Mouse (Mus musculus) thymus, postnatal 25 days (tissue): Measurements from ENCODE around the gene Umps.

ENCODE experiments used
- DNase-seq: peaks from one replicate; pipeline ENCODE4 v3.0.0; 2022

The Umps gene

GRCm38 (mm10) chr16:33953008-33953407 lies 13.8 kb downstream of the Umps start:
- DNase-seq, result no peak

DNA sequence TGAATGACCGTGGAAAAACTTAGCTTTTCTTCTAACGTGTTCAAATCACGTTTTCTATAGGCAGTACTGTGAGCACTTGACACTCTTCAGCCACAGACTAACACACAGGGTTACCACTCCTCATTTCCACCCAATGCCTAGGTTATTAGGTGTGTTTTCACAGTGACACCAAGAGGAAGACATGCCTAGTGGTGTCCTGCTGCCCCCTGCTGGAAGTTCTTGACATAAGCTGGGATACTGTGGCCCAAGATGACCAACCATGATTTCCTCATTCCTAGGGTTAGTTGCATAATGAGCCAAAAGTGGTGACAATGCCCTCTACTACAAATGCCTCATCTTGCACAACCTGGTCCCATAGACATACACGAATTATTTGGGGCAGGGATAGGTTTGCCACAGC lies 16.0 kb downstream of the Umps start:
- DNase-seq, result peak; percentile 74

- DNase-seq, result no peak
Measured at GRCm38 (mm10) chr16:33950386-33950785, 16.5 kb downstream of the Umps start.

- DNase-seq, result no peak
Measured at GRCm38 (mm10) chr16:33947664-33948571, 18.9 kb downstream of the Umps start.

- DNase-seq, result no peak
Measured at GRCm38 (mm10) chr16:33946021-33946420, 20.8 kb downstream of the Umps start.

- DNase-seq, result no peak
Measured at GRCm38 (mm10) chr16:33944772-33945171, 22.1 kb downstream of the Umps start.

GRCm38 (mm10) chr16:33944126-33944525 lies 22.7 kb downstream of the Umps start:
- DNase-seq, result no peak

GRCm38 (mm10) chr16:33943388-33943787 lies 23.4 kb downstream of the Umps start:
- DNase-seq, result no peak

DNA sequence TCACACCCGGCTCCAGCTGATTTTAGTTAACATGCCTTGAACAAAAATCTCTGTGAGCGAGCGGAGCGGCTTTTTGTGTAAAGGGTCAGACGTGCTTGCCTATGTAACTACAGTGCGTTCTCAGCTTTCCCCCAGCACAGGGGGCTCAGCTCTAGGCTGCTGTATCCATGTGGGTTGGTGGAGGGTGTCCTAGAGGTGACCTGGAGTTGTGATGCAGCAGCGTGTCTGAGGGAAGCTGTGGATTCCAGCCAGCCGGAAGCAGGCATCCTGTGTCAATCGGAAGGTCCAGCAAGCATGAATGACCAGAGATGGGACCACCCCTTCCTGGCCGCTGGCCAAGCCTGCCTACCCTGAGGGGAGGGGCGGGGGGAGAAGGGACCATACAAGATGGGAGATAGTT lies 24.5 kb downstream of the Umps start:
- no peak for DNase-seq

DNA sequence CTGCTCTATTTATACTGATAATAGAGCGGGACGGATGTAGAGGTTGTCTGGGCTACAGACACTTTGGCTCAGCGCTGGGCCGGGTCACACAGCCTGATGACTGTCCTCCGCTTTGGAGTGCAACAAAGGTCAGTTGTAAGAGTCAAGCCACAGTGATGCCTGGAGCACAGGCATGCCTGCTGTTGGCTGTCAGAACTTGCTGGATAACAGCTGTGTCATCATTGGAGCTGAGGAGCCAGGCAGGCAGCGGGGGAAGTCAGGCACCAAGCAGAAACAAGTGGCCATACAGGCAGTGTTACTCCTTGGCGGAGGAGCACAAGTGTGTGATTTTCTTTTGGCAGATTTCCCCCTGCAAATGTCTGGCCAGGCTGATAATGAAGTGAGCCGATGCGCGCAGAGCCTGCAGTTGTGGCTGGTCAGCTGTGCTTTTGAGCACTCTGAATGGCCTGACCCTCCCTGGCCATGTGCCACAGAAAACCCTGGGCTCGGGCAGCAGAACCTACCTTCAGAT lies 25.5 kb downstream of the Umps start:
- DNase-seq, result no peak

DNA sequence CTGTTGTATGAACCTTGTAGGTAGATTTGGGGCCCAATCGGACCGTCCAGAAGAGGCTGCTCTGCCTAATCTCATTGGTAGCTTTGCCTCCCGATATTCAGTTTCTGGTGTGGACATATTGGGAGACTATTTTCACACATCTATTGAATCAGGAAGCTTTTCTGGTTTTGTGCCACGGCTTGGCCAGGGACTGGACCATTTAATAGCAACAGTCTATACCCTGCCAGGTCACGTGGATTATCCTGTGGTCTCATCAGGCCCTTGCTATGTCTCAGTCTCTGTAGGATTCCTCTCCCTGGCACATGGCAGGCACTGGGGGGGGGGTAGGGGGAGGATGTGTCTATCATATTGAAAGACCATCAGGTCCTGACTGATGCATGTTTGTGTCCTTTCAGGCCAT lies 26.7 kb downstream of the Umps start:
- no peak for DNase-seq

DNA sequence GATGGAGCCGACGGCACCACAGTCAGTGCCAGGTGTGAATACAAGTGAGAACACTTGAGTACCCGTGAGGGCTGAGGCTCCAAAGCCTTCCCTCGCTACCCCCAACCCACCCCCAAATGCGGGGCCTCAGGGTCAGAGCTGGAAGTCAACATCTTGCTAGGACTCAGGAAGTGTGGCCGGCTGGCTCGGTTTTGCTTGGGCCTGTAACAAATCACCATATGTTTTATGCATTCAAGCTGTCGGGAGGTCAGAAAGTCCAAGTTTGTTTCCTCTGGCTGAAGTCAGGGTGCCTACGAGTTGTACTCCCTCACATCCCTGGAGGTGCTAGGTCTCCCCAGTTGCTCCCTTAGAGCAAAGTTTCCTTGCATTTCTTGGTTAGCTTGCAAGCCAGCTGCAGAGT lies 27.2 kb downstream of the Umps start:
- no peak for DNase-seq

GRCm38 (mm10) chr16:33939133-33939531 lies 27.7 kb downstream of the Umps start:
- DNase-seq, result no peak

DNA sequence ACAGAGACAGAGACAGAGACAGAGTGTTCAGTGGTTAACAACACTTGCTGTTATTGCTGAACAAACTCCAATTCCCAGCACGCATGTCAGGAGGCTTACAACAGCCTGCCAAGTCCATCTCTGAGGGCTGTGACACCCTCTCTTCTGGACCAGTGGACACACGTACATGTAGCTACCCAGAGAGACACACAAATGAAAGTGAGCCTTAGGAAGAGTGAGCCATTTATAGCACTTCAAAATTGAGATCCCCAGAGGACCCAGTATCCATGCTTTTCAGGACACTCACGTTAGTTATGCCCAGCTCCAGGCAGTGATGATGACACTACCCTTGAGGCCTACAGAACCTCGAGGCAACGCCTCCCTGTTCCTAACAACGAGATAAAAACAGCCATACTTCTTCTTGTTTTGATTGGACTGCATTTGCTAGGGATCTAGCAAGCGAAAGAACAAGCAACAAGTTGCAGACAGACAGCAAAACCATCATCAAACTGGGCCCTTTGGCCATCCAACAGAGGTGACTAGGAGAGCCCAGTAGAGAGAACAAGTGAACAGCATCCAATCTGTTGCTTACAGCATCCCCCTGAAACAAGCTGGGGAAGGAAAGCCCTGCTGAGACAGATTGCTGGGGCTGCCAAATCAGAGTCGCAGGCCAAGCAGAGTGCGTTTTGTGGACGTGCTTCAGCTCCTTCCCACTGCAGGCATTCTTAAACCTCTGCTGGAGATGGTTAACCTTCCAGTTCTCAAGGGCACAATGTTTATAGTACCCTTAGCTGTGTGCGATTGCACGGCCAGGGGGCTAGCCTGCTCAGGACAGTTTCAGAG lies 28.3 kb downstream of the Umps start:
- DNase-seq, result no peak

DNA sequence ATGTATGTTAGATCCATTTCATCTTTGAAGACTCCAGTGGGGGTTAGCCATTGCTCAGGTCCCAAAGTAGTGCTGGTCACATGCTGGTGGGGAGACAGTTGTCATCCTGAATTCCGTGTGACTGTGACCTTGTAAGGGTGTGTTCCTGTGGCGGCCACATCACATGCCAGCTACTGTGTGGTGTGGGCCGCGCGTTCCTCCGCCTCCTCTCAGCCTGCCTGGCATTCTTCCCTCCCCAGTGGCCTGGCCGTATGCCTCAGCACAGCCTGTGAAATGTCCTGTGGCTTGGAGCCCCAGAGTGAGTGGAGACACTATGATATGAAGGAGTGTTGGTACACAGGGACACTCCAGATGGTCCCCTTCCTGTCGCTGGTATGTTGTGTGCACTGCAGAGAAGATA lies 29.3 kb downstream of the Umps start:
- DNase-seq, result no peak

GRCm38 (mm10) chr16:33936885-33937284 lies 30.0 kb downstream of the Umps start:
- no peak for DNase-seq

GRCm38 (mm10) chr16:33935407-33935785 lies 31.4 kb downstream of the Umps start:
- DNase-seq, result no peak

DNA sequence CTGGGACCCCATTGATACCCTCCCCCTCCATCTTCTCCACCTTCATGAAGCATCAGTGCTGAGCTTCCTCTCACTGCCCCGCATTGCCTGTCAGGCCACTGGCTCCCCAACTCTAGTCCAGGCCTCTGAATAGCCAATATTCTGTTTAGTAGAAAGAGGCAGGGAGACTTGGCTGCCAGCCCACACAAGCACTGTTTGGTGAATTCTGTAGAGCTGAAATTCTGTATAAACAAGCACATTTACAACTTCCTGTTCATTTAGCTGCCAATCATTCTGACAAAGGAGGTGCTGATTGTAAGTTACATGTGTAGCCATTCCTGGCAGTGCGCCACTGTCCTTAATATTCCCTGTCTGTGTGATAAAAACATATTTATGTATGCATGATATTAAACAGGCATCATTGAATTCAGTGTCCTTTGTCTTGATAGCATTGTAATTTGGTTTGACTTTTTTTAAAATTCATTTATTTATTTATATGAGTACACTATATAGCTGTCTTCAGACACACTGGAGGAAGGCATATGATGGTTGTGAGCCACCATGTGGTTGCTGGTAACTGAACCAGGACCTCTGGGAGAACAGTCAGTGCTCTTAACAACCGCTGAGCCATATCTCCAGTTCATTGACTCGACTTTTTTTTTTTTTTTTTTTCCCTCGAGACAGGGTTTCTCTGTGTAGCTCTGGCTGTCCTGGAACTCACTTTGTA lies 32.0 kb downstream of the Umps start:
- DNase-seq, result no peak

GRCm38 (mm10) chr16:33933411-33933810 lies 33.4 kb downstream of the Umps start:
- DNase-seq, result no peak

- no peak for DNase-seq
Measured at GRCm38 (mm10) chr16:33932126-33932525, 34.7 kb downstream of the Umps start.

DNA sequence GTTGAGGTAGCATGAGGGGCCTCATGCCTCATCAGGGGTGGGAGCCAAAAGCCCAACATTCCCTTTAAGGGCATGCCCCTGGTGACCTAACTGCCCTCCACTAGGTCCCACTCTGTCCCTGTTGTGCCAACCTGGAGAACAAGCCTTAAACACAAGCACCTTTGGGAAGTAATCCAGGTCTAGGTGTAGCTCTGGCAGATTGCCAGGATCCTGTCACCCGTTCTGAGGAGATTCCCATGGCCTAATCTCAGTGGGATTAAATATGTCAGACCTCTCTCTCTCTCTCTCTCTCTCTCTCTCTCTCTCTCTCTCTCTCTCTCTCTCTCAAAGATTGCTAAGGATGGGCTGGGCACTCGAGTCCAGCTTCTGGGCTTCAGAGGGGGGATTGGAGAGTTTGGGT lies 35.2 kb downstream of the Umps start:
- DNase-seq, result no peak

- no peak for DNase-seq
Measured at GRCm38 (mm10) chr16:33930785-33931184, 36.1 kb downstream of the Umps start.

DNA sequence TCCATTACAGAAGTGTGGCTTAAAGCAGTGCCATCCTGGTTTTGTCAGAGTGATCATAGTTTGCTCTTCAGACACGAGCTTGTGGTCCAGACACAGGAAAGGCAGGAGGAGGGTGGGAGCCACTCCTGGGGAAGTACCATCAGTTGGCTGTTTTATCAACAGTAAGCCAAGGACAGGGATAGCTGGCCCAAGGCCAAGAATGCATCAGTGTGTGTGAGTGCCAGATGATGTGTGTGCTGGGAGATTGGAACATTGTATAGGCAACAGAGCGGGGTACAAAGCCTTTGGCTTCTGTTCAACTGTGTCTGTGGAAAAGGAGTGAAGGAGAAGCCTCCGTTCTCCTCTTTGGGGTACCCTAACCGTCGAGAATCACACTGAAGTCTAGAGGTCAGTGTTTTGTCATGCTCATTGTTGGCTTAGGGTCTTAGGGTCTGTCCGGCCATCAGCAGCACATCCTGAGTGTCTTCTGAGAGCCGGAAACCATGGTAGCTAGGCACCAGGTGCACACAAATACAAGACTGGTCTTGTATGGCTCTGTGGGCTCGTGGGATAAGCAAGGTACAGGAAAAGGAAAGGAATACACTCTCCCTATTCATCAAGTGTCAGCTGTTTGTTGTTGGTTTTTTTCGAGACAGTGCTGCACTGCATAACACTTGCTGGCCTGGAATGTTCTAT lies 37.9 kb downstream of the Umps start:
- no peak for DNase-seq
